Mouse (Mus musculus): Measurements from ENCODE around the gene Rnf212b. TPM values are rescaled to one million over a fixed set of nuclear protein-coding genes. Genes with fewer than 3 reads are reported as not detected.
"Not testable (repeated sequence)": the region's sequence is repeated elsewhere in the genome, so short reads cannot be mapped to it uniquely, and the experiment has no call there.

The Rnf212b gene
- polyA plus RNA-seq (2015; fragmentation: Nextera tagmentation; extraction: Ambion mirVana), result not detected in 2 replicates

GRCm38 (mm10) chr14:54813991-54814390 is at the start of gene Rnf212b:
TSS of gene Rnf212b (plus strand) at chr14:54814141.
- Histone ChIP-seq H3K4me1 (no peaks in the 10 kb centered on the region), H3K27me3 (no peaks in the 10 kb centered on the region), H3K27ac (no peak within 1 kb of the TSS), H3K9ac (no peak within 1 kb of the TSS), H3K36me3 (ENCODE audit: poor library complexity, severe bottlenecking) (no peaks in the 10 kb centered on the region), H3K4me3 (no peak within 1 kb of the TSS), H3K4me2 (no peak within 1 kb of the TSS), H3K9me3 (replicated peaks) (no peaks in the 10 kb centered on the region)
- WGBS, result 88% methylated on average over 29 of the region's 29 CpGs
- no peak for ATAC-seq

GRCm38 (mm10) chr14:54766937-54767336 is 47.0 kb upstream of the Rnf212b start:
- 93% methylated on average over 7 of the region's 7 CpGs for WGBS
- H3K4me2 ChIP-seq; H3K9me3 ChIP-seq (replicated peaks); H3K4me1 ChIP-seq; ATAC-seq; H3K9ac ChIP-seq; H3K27me3 ChIP-seq; H3K4me3 ChIP-seq; H3K27ac ChIP-seq; H3K36me3 ChIP-seq (ENCODE audit: poor library complexity, severe bottlenecking): not testable (repeated sequence)

- H3K27me3 ChIP-seq, result no peaks in the 10 kb centered on the region
- H3K4me3 ChIP-seq, result no peak overlapping the region
- no peak overlapping the region for H3K27ac ChIP-seq
- WGBS, result 89% methylated on average over 10 of the region's 10 CpGs
- no peak for ATAC-seq
- H3K9me3 ChIP-seq (replicated peaks), result no peaks in the 10 kb centered on the region
- H3K9ac ChIP-seq, result no peak overlapping the region
- H3K4me2 ChIP-seq, result no peak overlapping the region
- H3K4me1 ChIP-seq, result no peaks in the 10 kb centered on the region
- H3K36me3 ChIP-seq (ENCODE audit: poor library complexity, severe bottlenecking), result no peaks in the 10 kb centered on the region
These were observed 45.5 kb upstream of the Rnf212b start for GRCm38 (mm10) chr14:54768314-54769067.

GRCm38 (mm10) chr14:54769068-54769425 is 44.9 kb upstream of the Rnf212b start:
- H3K4me2 ChIP-seq, result no peak overlapping the region
- no peak overlapping the region for H3K9ac ChIP-seq
- H3K9me3 ChIP-seq (replicated peaks), result no peaks in the 10 kb centered on the region
- H3K4me3 ChIP-seq, result no peak overlapping the region
- 91% methylated on average over 5 of the region's 5 CpGs for WGBS
- no peak overlapping the region for H3K27ac ChIP-seq
- ATAC-seq, result no peak
- no peaks in the 10 kb centered on the region for H3K27me3 ChIP-seq
- no peaks in the 10 kb centered on the region for H3K4me1 ChIP-seq
- H3K36me3 ChIP-seq (ENCODE audit: poor library complexity, severe bottlenecking), result no peaks in the 10 kb centered on the region

GRCm38 (mm10) chr14:54770373-54770772 is 43.6 kb upstream of the Rnf212b start:
- 94% methylated on average over 5 of the region's 5 CpGs for WGBS
- no peak overlapping the region for H3K9ac ChIP-seq

GRCm38 (mm10) chr14:54772333-54772856 is 41.5 kb upstream of the Rnf212b start:
- Histone ChIP-seq H3K4me1 (no peaks in the 10 kb centered on the region), H3K9ac (no peak overlapping the region), H3K4me3 (no peak overlapping the region), H3K27me3 (no peaks in the 10 kb centered on the region), H3K9me3 (replicated peaks) (no peaks in the 10 kb centered on the region), H3K27ac (0 out of 2 replicates have a peak overlapping the region, but pooled peaks have one; percentile 55), H3K36me3 (ENCODE audit: poor library complexity, severe bottlenecking) (no peaks in the 10 kb centered on the region), H3K4me2 (no peak overlapping the region)
- peak; percentile 89 for ATAC-seq
- 75% methylated on average over 20 of the region's 20 CpGs for WGBS

More at GRCm38 (mm10) chr14:54770373-54770772, 43.6 kb upstream of the Rnf212b start:
- no peaks in the 10 kb centered on the region for H3K9me3 ChIP-seq (replicated peaks)
- no peaks in the 10 kb centered on the region for H3K27me3 ChIP-seq
- no peaks in the 10 kb centered on the region for H3K4me1 ChIP-seq
- H3K4me3 ChIP-seq, result no peak overlapping the region
- no peak for ATAC-seq
- H3K36me3 ChIP-seq (ENCODE audit: poor library complexity, severe bottlenecking), result no peaks in the 10 kb centered on the region
- no peak overlapping the region for H3K4me2 ChIP-seq
- no peak overlapping the region for H3K27ac ChIP-seq

GRCm38 (mm10) chr14:54775534-54776041 is 38.4 kb upstream of the Rnf212b start:
- Histone ChIP-seq H3K27ac (no peak overlapping the region), H3K27me3 (peaks cover 14% of the 10 kb centered on the region), H3K36me3 (ENCODE audit: poor library complexity, severe bottlenecking) (no peaks in the 10 kb centered on the region), H3K9me3 (replicated peaks) (no peaks in the 10 kb centered on the region), H3K4me3 (no peak overlapping the region), H3K4me2 (no peak overlapping the region), H3K9ac (no peak overlapping the region), H3K4me1 (peaks cover 2% of the 10 kb centered on the region; the same call in 1 of the 2 replicates)
- ATAC-seq, result no peak
- WGBS, result 86% methylated on average over 7 of the region's 7 CpGs

- H3K4me1 ChIP-seq, result peaks cover 7% of the 10 kb centered on the region; the same call in 1 of the 2 replicates
- peaks cover 15% of the 10 kb centered on the region for H3K27me3 ChIP-seq
- H3K9me3 ChIP-seq (replicated peaks), result no peaks in the 10 kb centered on the region
- no peak overlapping the region for H3K4me3 ChIP-seq
- H3K9ac ChIP-seq, result no peak overlapping the region
- ATAC-seq, result no peak
- H3K4me2 ChIP-seq, result no peak overlapping the region
- H3K27ac ChIP-seq, result no peak overlapping the region
- H3K36me3 ChIP-seq (ENCODE audit: poor library complexity, severe bottlenecking), result no peaks in the 10 kb centered on the region
- 91% methylated on average over 5 of the region's 5 CpGs for WGBS
These were observed 37.2 kb upstream of the Rnf212b start for GRCm38 (mm10) chr14:54776768-54777167.

- Histone ChIP-seq H3K27ac (no peak overlapping the region), H3K4me2 (no peak overlapping the region), H3K4me1 (peaks cover 7% of the 10 kb centered on the region; the same call in 1 of the 2 replicates), H3K36me3 (ENCODE audit: poor library complexity, severe bottlenecking) (no peaks in the 10 kb centered on the region), H3K4me3 (no peak overlapping the region), H3K27me3 (peaks cover 25% of the 10 kb centered on the region), H3K9ac (no peak overlapping the region), H3K9me3 (replicated peaks) (no peaks in the 10 kb centered on the region)
- 86% methylated on average over 4 of the region's 4 CpGs for WGBS
- no peak for ATAC-seq
These were observed 36.0 kb upstream of the Rnf212b start for GRCm38 (mm10) chr14:54777893-54778292.

GRCm38 (mm10) chr14:54780084-54780483 is 33.9 kb upstream of the Rnf212b start:
- H3K36me3 ChIP-seq (ENCODE audit: poor library complexity, severe bottlenecking), result no peaks in the 10 kb centered on the region
- no peaks in the 10 kb centered on the region for H3K9me3 ChIP-seq (replicated peaks)
- no peak overlapping the region for H3K9ac ChIP-seq
- no peak overlapping the region for H3K27ac ChIP-seq
- ATAC-seq, result no peak
- peak overlapping the region; percentile 92 for H3K4me2 ChIP-seq
- 85% methylated on average over 9 of the region's 9 CpGs for WGBS
- peak overlapping the region; percentile 57; the same call in 1 of the 2 replicates for H3K4me3 ChIP-seq
- H3K27me3 ChIP-seq, result peaks cover 30% of the 10 kb centered on the region
- peaks cover 7% of the 10 kb centered on the region; the same call in 1 of the 2 replicates for H3K4me1 ChIP-seq

- peaks cover 7% of the 10 kb centered on the region; the same call in 1 of the 2 replicates for H3K4me1 ChIP-seq
- H3K27ac ChIP-seq, result peak overlapping the region; percentile 54; the same call in 1 of the 2 replicates
These were observed 32.9 kb upstream of the Rnf212b start for GRCm38 (mm10) chr14:54780836-54781609.

More at GRCm38 (mm10) chr14:54780836-54781609, 32.9 kb upstream of the Rnf212b start:
- ATAC-seq, result peak; percentile 76
- Histone ChIP-seq H3K36me3 (ENCODE audit: poor library complexity, severe bottlenecking) (no peaks in the 10 kb centered on the region), H3K4me2 (peak overlapping the region; percentile 92), H3K27me3 (peaks cover 30% of the 10 kb centered on the region), H3K4me3 (peak overlapping the region; percentile 57), H3K9me3 (replicated peaks) (no peaks in the 10 kb centered on the region), H3K9ac (peak overlapping the region; percentile 67)
- 3% methylated on average over 35 of the region's 35 CpGs for WGBS
